Mouse (Mus musculus) CH12.LX (cell line): ENCODE results near the gene S100a6. TPM values are rescaled to one million over a fixed set of nuclear protein-coding genes. Genes with fewer than 3 reads are reported as not detected.
A peak's percentile ranks its signal among the peaks of the same experiment; 100 is the strongest.

ENCODE experiments used
- DNase-seq: peaks from one replicate; pipeline ENCODE4 v3.0.0-alpha.2; 2013; ENCODE audit errors: extremely low read depth
- H3K27ac ChIP-seq: 2 replicates; pipeline ENCODE4 v1.5.1; 2012; ENCODE audit warnings: low read depth, mild to moderate bottlenecking, control low read depth, moderate library complexity; ENCODE audit not compliant: insufficient read depth
- H3K27me3 ChIP-seq: replicated peaks from 2 replicates; pipeline ENCODE3; 2012; ENCODE audit warnings: inconsistent platforms
- H3K36me3 ChIP-seq, 2 experiments: replicated peaks in 1 of 2; 2 replicates each; pipeline versions ENCODE3 to v1.6.1; 2012; ENCODE audit warnings: inconsistent platforms in 1 of 2, low read length in 1 of 2, mild to moderate bottlenecking in 1 of 2, mixed read lengths in 1 of 2, moderate library complexity in 1 of 2; ENCODE audit not compliant: control insufficient read depth in 1 of 2, insufficient read depth in 1 of 2
- H3K4me1 ChIP-seq, 2 experiments: 2 replicates each; pipeline ENCODE4 v1.6.1; 2012; ENCODE audit warnings: inconsistent platforms in 1 of 2, moderate library complexity in 1 of 2; ENCODE audit not compliant: insufficient read depth in 2 of 2, control insufficient read depth in 1 of 2
- H3K4me2 ChIP-seq: 2 replicates; pipeline ENCODE4 v1.6.1; 2012; ENCODE audit warnings: low read depth, mild to moderate bottlenecking, control low read depth; ENCODE audit not compliant: poor library complexity, insufficient read depth, severe bottlenecking
- H3K4me3 ChIP-seq, 3 experiments: fragments of 150-350 bp in 1 of 3; sonication (generic) in 1 of 3; replicated peaks in 1 of 3; 2 replicates each; pipeline versions ENCODE3 to v1.5.1; 2011 to 2012; ENCODE audit warnings: low read depth in 2 of 3, low read length in 2 of 3, mild to moderate bottlenecking in 2 of 3, moderate library complexity in 2 of 3, control low read depth in 1 of 3, improper control_type of control experiment in 1 of 3, inconsistent platforms in 1 of 3, mixed read lengths in 1 of 3; ENCODE audit not compliant: poor library complexity in 1 of 3
- H3K79me2 ChIP-seq: replicated peaks from 2 replicates; pipeline ENCODE4 v1.6.1; 2012; ENCODE audit warnings: mild to moderate bottlenecking, moderate library complexity; ENCODE audit not compliant: control insufficient read depth, poor library complexity, insufficient read depth, severe bottlenecking; ENCODE audit errors: extremely low read depth
- H3K9ac ChIP-seq: 2 replicates; pipeline ENCODE4 v1.6.1; 2012; ENCODE audit warnings: low read depth, mild to moderate bottlenecking, control low read depth, moderate library complexity; ENCODE audit not compliant: insufficient read depth
- H3K9me3 ChIP-seq: replicated peaks from 2 replicates; pipeline ENCODE3; 2012; ENCODE audit warnings: low read length, inconsistent platforms, mixed read lengths
- CHD1 ChIP-seq: IDR thresholded peaks from 2 replicates; pipeline ENCODE4 v1.6.1; 2012; ENCODE audit warnings: low read depth, low read length, improper control_type of control experiment, inconsistent platforms
- CTCF ChIP-seq, 2 experiments: IDR thresholded peaks in 1 of 2; conservative IDR thresholded peaks in 1 of 2; 2 replicates each; pipeline ENCODE4 v1.5.1; 2011 to 2012; ENCODE audit warnings: low read depth in 2 of 2, low read length in 2 of 2, improper control_type of control experiment in 1 of 2, inconsistent platforms in 1 of 2, mild to moderate bottlenecking in 1 of 2, moderate library complexity in 1 of 2
- E2F4 ChIP-seq: IDR thresholded peaks from 2 replicates; pipeline ENCODE4 v1.6.1; 2011; ENCODE audit warnings: low read depth, low read length, improper control_type of control experiment; ENCODE audit not compliant: insufficient replicate concordance
- EP300 ChIP-seq: IDR thresholded peaks from 2 replicates; pipeline ENCODE4 v1.6.1; 2011; ENCODE audit warnings: low read length, improper control_type of control experiment
- GABPA ChIP-seq: IDR thresholded peaks from 2 replicates; pipeline ENCODE4 v1.6.1; 2012; ENCODE audit warnings: low read depth, low read length, improper control_type of control experiment, inconsistent platforms; ENCODE audit not compliant: insufficient replicate concordance
- HCFC1 ChIP-seq: IDR thresholded peaks from 2 replicates; pipeline ENCODE4 v1.6.1; 2012; ENCODE audit warnings: low read depth, mild to moderate bottlenecking, inconsistent platforms, low read length, improper control_type of control experiment
- JUN ChIP-seq: IDR thresholded peaks from 2 replicates; pipeline ENCODE4 v1.6.1; 2011; ENCODE audit warnings: low read depth, mild to moderate bottlenecking, low read length, improper control_type of control experiment, moderate library complexity; ENCODE audit not compliant: insufficient read depth
- MAFK ChIP-seq: IDR thresholded peaks from 2 replicates; pipeline ENCODE4 v1.6.1; 2011; ENCODE audit warnings: low read length, improper control_type of control experiment; ENCODE audit not compliant: insufficient replicate concordance
- MAZ ChIP-seq: IDR thresholded peaks from 2 replicates; pipeline ENCODE4 v1.6.1; 2012; ENCODE audit warnings: low read depth, mild to moderate bottlenecking, inconsistent platforms, low read length, improper control_type of control experiment, moderate library complexity
- MEF2A ChIP-seq: IDR thresholded peaks from 2 replicates; pipeline ENCODE4 v1.6.1; 2014; ENCODE audit warnings: low read depth, mild to moderate bottlenecking, inconsistent platforms, low read length, improper control_type of control experiment, borderline replicate concordance
- MXI1 ChIP-seq: IDR thresholded peaks from 2 replicates; pipeline ENCODE4 v1.6.1; 2011; ENCODE audit warnings: mild to moderate bottlenecking, low read depth, low read length, improper control_type of control experiment
- NRF1 ChIP-seq: IDR thresholded peaks from 2 replicates; pipeline ENCODE4 v1.6.1; 2014; ENCODE audit warnings: low read depth, mild to moderate bottlenecking, inconsistent platforms, low read length, improper control_type of control experiment, moderate library complexity
- PAX5 ChIP-seq: IDR thresholded peaks from 2 replicates; pipeline ENCODE4 v1.6.1; 2012; ENCODE audit warnings: low read length, inconsistent platforms, mixed read lengths
- RAD21 ChIP-seq: IDR thresholded peaks from 2 replicates; pipeline ENCODE4 v1.6.1; 2011; ENCODE audit warnings: low read depth, mild to moderate bottlenecking, low read length, improper control_type of control experiment, moderate library complexity
- SMC3 ChIP-seq: IDR thresholded peaks from 2 replicates; pipeline ENCODE4 v1.6.1; 2011; ENCODE audit warnings: low read depth, low read length, improper control_type of control experiment
- TBP ChIP-seq: conservative IDR thresholded peaks from 2 replicates; pipeline ENCODE4 v1.6.1; 2011; ENCODE audit warnings: low read depth, low read length, improper control_type of control experiment
- ZNF384 ChIP-seq: IDR thresholded peaks from 2 replicates; pipeline ENCODE4 v1.6.1; 2012; ENCODE audit warnings: low read depth, low read length, improper control_type of control experiment, inconsistent platforms
- dilution Hi-C: fragments of 300-500 bp; cut with MboI; formaldehyde crosslinking; loops from 2 replicates; pipeline ENCODE4 v1.14.3; 2020; ENCODE audit warnings: low sequenced_read_pairs; ENCODE audit not compliant: extremely low pct_unique_long_range_greater_than_20kb, extremely low pct_ligation_motif_present
- in situ Hi-C: fragments of 300-500 bp; cut with MboI; formaldehyde crosslinking; loops from 3 replicates; pipeline ENCODE4 v1.14.3; 2019; ENCODE audit warnings: low sequenced_read_pairs, low pct_ligation_motif_present, low pct_unique_long_range_greater_than_20kb, mixed read lengths
- polyA plus RNA-seq: library from polyadenylated mRNA; unstranded; fragments of >175 nt; gene quantifications from 2 replicates; pipeline ENCODE4 v1.2.1, GENCODE M21; 2012; ENCODE audit warnings: low read depth; ENCODE audit not compliant: insufficient read length
- total RNA-seq, 2 experiments: library from RNA; depleted of rRNA; stranded (reverse); fragments of 300-350 nt in 1 of 2; fragments of >200 nt in 1 of 2; gene quantifications; 2 replicates each; pipeline ENCODE4 v1.2.3; 2012 to 2014

Gene S100a6
- total and polyA plus RNA-seq, 3 experiments, result not detected

GRCm38 (mm10) chr3:90583893-90584292 lies 28.8 kb upstream of the S100a6 start:
- dilution Hi-C loops, result no loop called here
- no peak overlapping the region for H3K4me2 ChIP-seq

GRCm38 (mm10) chr3:90585595-90585994 lies 27.1 kb upstream of the S100a6 start:
- peak; percentile 61 for DNase-seq
- no peak overlapping the region for H3K27ac ChIP-seq
- no peak overlapping the region for H3K4me2 ChIP-seq
- no peaks in the 10 kb centered on the region for H3K79me2 ChIP-seq
- H3K4me1 ChIP-seq, result peaks cover 23 to 50% of the 10 kb centered on the region in 2 experiments
- TF ChIP-seq CTCF (conservative IDR thresholded peaks at IDR 0.05 in 1 of 2, IDR thresholded peaks at IDR 0.05 in 1 of 2; ENCODE audit: low read depth in 2 of 2, low read length in 2 of 2), result peak; percentile 84 to 87
- TF ChIP-seq CHD1, result no peak
- TF ChIP-seq SMC3, result peak; percentile 91
- TF ChIP-seq RAD21, result peak; percentile 65
- TF ChIP-seq MXI1, result no peak
- no peak for TF ChIP-seq GABPA
- TF ChIP-seq HCFC1, result no peak
- in situ Hi-C loops (no loop called here), dilution Hi-C loops (no loop called here)
- H3K4me3 ChIP-seq, result no peak overlapping the region
- no peak overlapping the region for H3K9ac ChIP-seq
- no peaks in the 10 kb centered on the region for H3K36me3 ChIP-seq
- no peaks in the 10 kb centered on the region for H3K27me3 ChIP-seq
- no peaks in the 10 kb centered on the region for H3K9me3 ChIP-seq

More at GRCm38 (mm10) chr3:90583893-90584292, 28.8 kb upstream of the S100a6 start:
- H3K4me1 ChIP-seq, result peaks cover 23 to 50% of the 10 kb centered on the region in 2 experiments
- no peaks in the 10 kb centered on the region for H3K36me3 ChIP-seq
- H3K79me2 ChIP-seq, result no peaks in the 10 kb centered on the region
- H3K9ac ChIP-seq, result no peak overlapping the region
- H3K27ac ChIP-seq, result no peak overlapping the region
- no peaks in the 10 kb centered on the region for H3K9me3 ChIP-seq
- TF ChIP-seq PAX5 (no peak), NRF1 (no peak), MAZ (no peak), MAFK (no peak), SMC3 (no peak), GABPA (no peak), TBP (no peak), CTCF (conservative IDR thresholded peaks at IDR 0.05 in 1 of 2, IDR thresholded peaks at IDR 0.05 in 1 of 2; ENCODE audit: low read depth in 2 of 2, low read length in 2 of 2) (no peak), ZNF384 (no peak), EP300 (no peak), E2F4 (no peak), MEF2A (no peak), RAD21 (no peak), JUN (no peak)
- H3K4me3 ChIP-seq, result no peak overlapping the region
- peak; percentile 34 for DNase-seq
- no peaks in the 10 kb centered on the region for H3K27me3 ChIP-seq
- in situ Hi-C loops, result no loop called here
